Mouse (Mus musculus): ENCODE results near the gene Psmd9.

DNA sequence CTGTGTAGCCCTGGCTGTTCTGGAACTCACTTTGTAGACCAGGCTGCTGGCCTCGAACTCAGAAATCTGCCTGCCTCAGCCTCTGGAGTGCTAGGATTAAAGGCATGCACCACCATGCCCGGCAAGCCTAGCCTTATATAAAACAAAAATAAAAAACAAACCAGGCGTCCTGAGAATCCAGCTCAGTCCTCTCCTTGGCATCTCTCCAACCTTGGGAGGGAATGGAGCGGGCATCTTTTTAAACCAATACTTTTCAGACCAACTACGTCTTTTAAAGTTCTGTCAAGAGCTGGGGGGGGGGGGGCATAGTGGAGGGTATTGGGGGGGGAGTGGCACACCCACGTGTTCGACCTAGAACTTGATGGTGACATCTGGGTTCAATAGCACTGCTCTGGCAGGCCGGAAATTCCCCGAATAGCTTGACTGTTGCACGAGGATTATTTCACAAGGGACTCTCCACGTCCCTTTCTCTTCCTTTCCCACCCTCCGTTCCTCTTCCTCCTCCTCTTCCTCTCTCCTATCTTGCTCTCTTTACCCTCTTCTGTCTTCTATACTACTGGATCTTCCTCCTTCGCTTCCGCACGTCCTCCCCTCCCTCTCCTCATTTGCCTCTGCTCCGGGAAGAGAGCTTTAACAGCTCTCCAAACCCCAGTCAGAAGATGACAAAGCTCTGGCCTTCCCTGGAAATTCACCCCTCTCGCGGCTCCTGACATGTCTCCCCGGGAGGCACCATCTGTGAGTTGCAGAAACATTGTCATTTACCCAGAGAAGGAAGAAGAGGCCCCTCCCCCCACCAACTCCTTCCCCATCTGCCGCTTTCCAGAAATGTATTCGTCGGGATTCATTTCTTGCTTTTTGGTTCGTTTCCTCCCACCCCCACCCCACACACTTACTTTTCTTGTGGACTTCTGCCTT, 87.9 kb downstream of the Psmd9 start:
- no peak for TF ChIP-seq CTCF (IDR thresholded peaks at IDR 0.05; ENCODE audit: low read depth, low read length)
- no peak for TF ChIP-seq GATA1 (IDR thresholded peaks at IDR 0.05; ENCODE audit: borderline replicate concordance, low read length)
- TF ChIP-seq TAL1 (conservative IDR thresholded peaks at IDR 0.05; ENCODE audit: low read depth, low read length): no peak
- no peak for TF ChIP-seq POLR2AphosphoS5 (IDR thresholded peaks at IDR 0.05; ENCODE audit: insufficient replicate concordance, low read depth, low read length)
